Mouse (Mus musculus): ENCODE results near the gene Inpp4b. TPM values are rescaled to one million over a fixed set of nuclear protein-coding genes. Genes with fewer than 3 reads are reported as not detected.

Inpp4b gene
- polyA plus RNA-seq, 1 experiment = not detected

DNA sequence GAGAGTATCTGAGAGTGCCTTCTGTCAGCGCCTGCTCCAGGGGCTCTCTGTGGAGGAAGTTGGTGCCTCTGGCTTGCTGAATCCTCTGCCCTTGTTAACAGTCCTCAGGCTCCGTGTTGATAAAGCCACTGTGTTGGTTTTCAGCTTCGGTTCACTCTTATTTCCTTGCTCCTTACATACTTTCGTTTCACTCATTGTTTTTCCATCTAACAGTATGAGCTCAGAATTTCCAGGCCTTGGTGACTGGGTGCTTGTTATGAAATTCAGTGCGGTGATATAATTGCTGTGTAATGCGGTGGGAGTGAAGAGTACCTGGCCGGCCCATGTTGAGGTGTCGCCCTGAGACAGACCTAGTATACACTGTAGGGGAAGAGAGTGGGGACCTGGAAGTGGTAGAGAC is 512.2 kb downstream of the Inpp4b start:
- Histone ChIP-seq H3K4me3 (ENCODE audit: insufficient read depth, low read depth, low read length) (no peak overlapping the region), H3K27ac (ENCODE audit: insufficient read depth, low read depth, low read length) (no peak overlapping the region), H3K4me1 (ENCODE audit: control insufficient read depth, insufficient read depth, low read length) (0 out of 2 replicates have a peak, but pooled peaks cover 2% of the 10 kb centered on the region)
- 77% methylated on average over 8 of the region's 8 CpGs for WGBS
- TF ChIP-seq CTCF (IDR thresholded peaks at IDR 0.05; ENCODE audit: insufficient read depth, low read depth, low read length) (no peak), POLR2A (IDR thresholded peaks at IDR 0.05; ENCODE audit: insufficient read depth, low read depth, low read length) (no peak)

DNA sequence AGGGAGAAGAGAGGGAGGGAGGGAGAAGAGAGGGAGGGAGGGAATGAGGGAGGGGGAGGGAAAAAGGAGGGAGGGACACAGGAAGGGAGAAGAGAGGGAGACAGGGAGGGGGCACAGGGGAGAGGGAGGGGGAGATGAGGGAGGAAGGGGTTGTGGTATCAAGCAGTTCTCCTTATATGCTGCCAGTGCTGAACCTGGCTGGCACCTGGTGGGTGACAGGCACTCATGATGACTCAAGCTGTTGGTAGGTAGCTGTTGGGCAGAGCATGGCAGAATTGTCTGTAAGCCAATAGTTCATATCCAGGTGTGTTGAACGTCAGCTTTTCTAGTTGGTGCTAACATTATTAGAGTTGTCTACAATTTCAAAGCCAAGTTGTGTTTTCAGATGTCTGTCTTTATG is 512.7 kb downstream of the Inpp4b start:
- Histone ChIP-seq H3K4me3 (ENCODE audit: insufficient read depth, low read depth, low read length) (no peak overlapping the region), H3K27ac (ENCODE audit: insufficient read depth, low read depth, low read length) (no peak overlapping the region), H3K4me1 (ENCODE audit: control insufficient read depth, insufficient read depth, low read length) (0 out of 2 replicates have a peak, but pooled peaks cover 2% of the 10 kb centered on the region)
- WGBS = 93% methylated on average over 1 of the region's 1 CpGs
- TF ChIP-seq CTCF (IDR thresholded peaks at IDR 0.05; ENCODE audit: insufficient read depth, low read depth, low read length) (no peak), POLR2A (IDR thresholded peaks at IDR 0.05; ENCODE audit: insufficient read depth, low read depth, low read length) (no peak)

DNA sequence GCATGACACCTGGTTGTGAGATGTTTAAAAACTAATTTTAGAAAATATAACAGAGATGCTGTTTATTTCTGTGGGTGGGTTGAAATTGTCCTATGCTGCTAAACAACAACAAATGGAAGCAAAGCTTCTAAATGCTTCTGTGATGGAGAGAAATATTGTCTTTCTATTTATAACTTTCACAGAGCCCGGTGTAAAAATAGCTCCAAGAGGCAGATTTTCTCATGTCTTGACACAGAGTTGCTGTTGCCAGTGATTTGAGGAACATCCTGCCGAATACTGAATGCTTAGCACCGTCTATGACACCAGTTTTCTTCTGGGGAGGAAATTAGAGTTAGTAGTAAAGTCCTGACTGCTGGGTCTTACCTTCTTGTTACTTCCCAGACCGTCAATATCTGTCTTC is 513.8 kb downstream of the Inpp4b start:
- Histone ChIP-seq H3K4me3 (ENCODE audit: insufficient read depth, low read depth, low read length) (no peak overlapping the region), H3K27ac (ENCODE audit: insufficient read depth, low read depth, low read length) (no peak overlapping the region), H3K4me1 (ENCODE audit: control insufficient read depth, insufficient read depth, low read length) (0 out of 2 replicates have a peak, but pooled peaks cover 2% of the 10 kb centered on the region)
- TF ChIP-seq CTCF (IDR thresholded peaks at IDR 0.05; ENCODE audit: insufficient read depth, low read depth, low read length) (no peak), POLR2A (IDR thresholded peaks at IDR 0.05; ENCODE audit: insufficient read depth, low read depth, low read length) (no peak)
- WGBS = 42% methylated on average over 4 of the region's 4 CpGs

DNA sequence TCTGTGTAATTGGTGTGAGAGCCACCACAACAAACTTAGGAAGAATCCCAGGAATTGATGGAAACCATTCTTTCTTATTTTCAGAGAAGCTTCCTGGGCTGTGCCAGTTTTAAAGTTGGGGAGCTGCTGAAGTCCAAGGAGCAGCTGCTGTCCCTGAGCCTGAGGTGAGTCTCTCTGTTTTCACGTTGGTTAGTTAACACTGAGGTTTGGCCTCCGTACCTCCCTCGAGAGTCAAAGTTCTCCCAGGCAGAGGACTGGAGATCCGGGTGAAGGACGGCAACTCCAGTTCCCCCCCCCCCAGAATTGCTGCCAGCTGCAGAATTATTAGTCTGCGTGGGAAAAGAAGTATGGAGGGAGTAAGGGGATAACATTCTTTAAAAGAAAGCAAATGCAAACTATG is 514.3 kb downstream of the Inpp4b start:
- Histone ChIP-seq H3K4me3 (ENCODE audit: insufficient read depth, low read depth, low read length) (no peak overlapping the region), H3K27ac (ENCODE audit: insufficient read depth, low read depth, low read length) (no peak overlapping the region), H3K4me1 (ENCODE audit: control insufficient read depth, insufficient read depth, low read length) (0 out of 2 replicates have a peak, but pooled peaks cover 4% of the 10 kb centered on the region)
- TF ChIP-seq POLR2A (IDR thresholded peaks at IDR 0.05; ENCODE audit: insufficient read depth, low read depth, low read length) = no peak
- TF ChIP-seq CTCF (IDR thresholded peaks at IDR 0.05; ENCODE audit: insufficient read depth, low read depth, low read length) = no peak
- 65% methylated on average over 6 of the region's 6 CpGs for WGBS

DNA sequence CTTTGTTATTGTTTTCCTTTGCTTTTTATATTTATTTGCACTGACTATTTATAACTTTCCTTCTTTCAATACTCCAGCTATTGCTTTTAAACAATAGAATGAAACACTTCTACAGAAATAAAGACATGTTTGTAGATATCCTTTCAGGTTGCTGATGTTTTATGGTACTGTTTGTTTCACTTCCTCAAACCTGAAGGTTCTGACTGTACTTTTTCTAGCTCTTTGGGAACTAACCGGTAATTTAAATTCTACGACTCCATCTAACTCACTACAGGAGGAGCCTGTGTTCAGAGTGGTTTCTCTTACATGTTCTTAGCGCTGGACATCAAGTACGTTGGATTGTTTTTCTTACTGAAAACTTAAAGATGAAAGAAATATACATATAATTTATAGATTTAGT is 516.0 kb downstream of the Inpp4b start:
- Histone ChIP-seq H3K27ac (ENCODE audit: insufficient read depth, low read depth, low read length) (no peak overlapping the region), H3K4me1 (ENCODE audit: control insufficient read depth, insufficient read depth, low read length) (0 out of 2 replicates have a peak, but pooled peaks cover 4% of the 10 kb centered on the region), H3K4me3 (ENCODE audit: insufficient read depth, low read depth, low read length) (no peak overlapping the region)
- TF ChIP-seq CTCF (IDR thresholded peaks at IDR 0.05; ENCODE audit: insufficient read depth, low read depth, low read length) (no peak), POLR2A (IDR thresholded peaks at IDR 0.05; ENCODE audit: insufficient read depth, low read depth, low read length) (no peak)
- WGBS = 91% methylated on average over 4 of the region's 4 CpGs

DNA sequence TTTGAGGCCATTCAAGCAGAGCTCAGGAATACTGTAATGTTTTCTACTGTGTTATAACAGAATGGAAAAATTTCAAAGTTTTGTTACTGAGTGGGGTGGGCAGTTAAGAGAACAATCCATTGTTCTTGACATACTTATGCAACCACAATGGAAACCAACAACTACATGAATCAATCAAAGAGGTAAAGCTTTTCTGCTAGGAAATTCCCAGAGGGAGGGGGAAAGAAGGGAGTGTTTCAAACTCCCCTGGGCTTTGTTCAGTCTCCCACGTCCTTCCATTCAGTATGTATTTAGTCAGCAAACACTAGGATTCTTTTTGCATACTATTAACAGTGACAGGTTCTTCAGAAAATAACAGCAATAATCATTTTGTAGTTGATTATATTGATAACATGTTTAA is 517.4 kb downstream of the Inpp4b start:
- no peak overlapping the region for H3K4me3 ChIP-seq (ENCODE audit: insufficient read depth, low read depth, low read length)
- no peak for TF ChIP-seq CTCF (IDR thresholded peaks at IDR 0.05; ENCODE audit: insufficient read depth, low read depth, low read length)
- TF ChIP-seq POLR2A (IDR thresholded peaks at IDR 0.05; ENCODE audit: insufficient read depth, low read depth, low read length) = no peak
- 79% methylated on average over 1 of the region's 1 CpGs for WGBS
- no peak overlapping the region for H3K27ac ChIP-seq (ENCODE audit: insufficient read depth, low read depth, low read length)
- 0 out of 2 replicates have a peak, but pooled peaks cover 4% of the 10 kb centered on the region for H3K4me1 ChIP-seq (ENCODE audit: control insufficient read depth, insufficient read depth, low read length)

DNA sequence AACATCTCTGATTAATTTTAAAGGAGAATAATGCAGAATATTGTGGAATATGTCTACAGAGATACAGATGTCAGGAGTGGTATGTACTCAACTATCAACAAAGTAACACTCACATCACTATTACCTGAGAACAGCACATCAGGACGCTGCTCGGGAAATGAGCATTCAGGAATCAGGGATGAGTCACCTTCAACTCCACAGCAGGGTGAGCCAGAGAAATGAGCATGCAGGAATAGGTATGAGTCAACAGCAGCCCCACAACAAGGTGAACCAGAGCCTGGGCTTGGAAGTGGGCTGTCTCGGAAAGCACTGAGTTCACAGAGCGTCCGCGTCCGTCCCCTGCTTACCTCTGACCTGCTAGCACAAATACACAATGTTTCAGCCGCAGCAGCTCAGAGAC is 519.0 kb downstream of the Inpp4b start:
- no peak for TF ChIP-seq POLR2A (IDR thresholded peaks at IDR 0.05; ENCODE audit: insufficient read depth, low read depth, low read length)
- Histone ChIP-seq H3K4me3 (ENCODE audit: insufficient read depth, low read depth, low read length) (no peak overlapping the region), H3K4me1 (ENCODE audit: control insufficient read depth, insufficient read depth, low read length) (0 out of 2 replicates have a peak, but pooled peaks cover 4% of the 10 kb centered on the region), H3K27ac (ENCODE audit: insufficient read depth, low read depth, low read length) (no peak overlapping the region)
- WGBS = 79% methylated on average over 8 of the region's 8 CpGs

DNA sequence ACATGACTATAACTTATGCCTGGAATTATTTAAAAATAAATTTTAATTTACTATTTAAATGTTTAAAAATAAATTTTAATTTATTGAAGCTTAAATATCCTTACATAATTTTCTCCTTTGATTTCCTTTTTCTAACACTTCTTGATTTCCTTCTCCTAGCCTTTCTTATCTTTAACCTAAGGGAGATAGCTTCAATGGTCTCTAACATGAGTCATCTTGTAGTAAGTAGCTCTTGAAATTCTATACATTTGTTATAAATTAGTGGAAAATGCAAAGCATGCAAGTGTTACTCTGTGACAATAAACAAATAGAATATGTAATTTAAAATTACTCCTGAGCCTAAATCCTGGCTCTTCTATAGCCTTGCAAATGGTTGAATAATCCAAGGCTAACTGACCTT is 520.4 kb downstream of the Inpp4b start:
- no peak overlapping the region for H3K4me3 ChIP-seq (ENCODE audit: insufficient read depth, low read depth, low read length)
- TF ChIP-seq POLR2A (IDR thresholded peaks at IDR 0.05; ENCODE audit: insufficient read depth, low read depth, low read length) (no peak), CTCF (IDR thresholded peaks at IDR 0.05; ENCODE audit: insufficient read depth, low read depth, low read length) (no peak)
- 0 out of 2 replicates have a peak, but pooled peaks cover 2% of the 10 kb centered on the region for H3K4me1 ChIP-seq (ENCODE audit: control insufficient read depth, insufficient read depth, low read length)
- no peak overlapping the region for H3K27ac ChIP-seq (ENCODE audit: insufficient read depth, low read depth, low read length)

DNA sequence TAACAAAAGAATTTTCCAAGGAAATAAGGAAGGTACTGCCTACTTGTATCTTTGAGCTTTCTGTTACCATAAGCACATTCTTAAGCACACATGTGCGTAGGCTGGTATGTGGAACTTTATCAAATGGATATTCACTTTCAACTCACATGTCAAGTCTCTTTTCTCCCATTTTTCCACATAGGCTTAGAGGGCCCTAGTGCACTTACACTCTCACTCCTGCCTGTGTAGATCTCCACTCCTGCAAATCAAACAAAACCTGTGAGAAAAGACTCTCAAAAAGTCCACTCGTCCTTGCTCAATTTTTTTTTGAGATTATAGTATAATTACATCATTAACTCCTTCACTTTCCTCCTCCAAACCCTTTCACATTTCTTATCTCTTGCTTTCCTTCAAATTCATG is 522.0 kb downstream of the Inpp4b start:
- no peak overlapping the region for H3K4me3 ChIP-seq (ENCODE audit: insufficient read depth, low read depth, low read length)
- TF ChIP-seq CTCF (IDR thresholded peaks at IDR 0.05; ENCODE audit: insufficient read depth, low read depth, low read length) (no peak), POLR2A (IDR thresholded peaks at IDR 0.05; ENCODE audit: insufficient read depth, low read depth, low read length) (no peak)
- 0 out of 2 replicates have a peak, but pooled peaks cover 2% of the 10 kb centered on the region for H3K4me1 ChIP-seq (ENCODE audit: control insufficient read depth, insufficient read depth, low read length)
- WGBS = 89% methylated on average over 2 of the region's 2 CpGs
- no peak overlapping the region for H3K27ac ChIP-seq (ENCODE audit: insufficient read depth, low read depth, low read length)

DNA sequence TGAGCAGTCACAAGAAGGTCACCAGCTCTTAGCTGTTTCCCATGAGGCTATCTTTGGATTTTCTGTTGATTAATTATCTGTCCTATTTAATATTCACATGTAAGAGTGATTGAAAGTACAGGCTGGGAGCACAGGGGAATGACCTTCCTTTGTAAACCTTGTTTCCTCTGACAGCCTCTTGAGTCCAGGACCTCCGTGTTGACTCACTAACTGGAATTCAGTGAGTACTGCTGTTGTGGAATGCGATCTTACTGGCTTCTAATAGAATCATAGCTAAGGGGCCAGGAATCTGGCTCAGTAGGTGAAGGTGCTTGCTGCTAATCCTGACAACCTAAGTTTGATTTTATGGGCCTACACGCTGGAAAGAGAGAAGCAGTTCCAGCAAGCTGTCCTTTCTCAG is 523.3 kb downstream of the Inpp4b start:
- no peak overlapping the region for H3K4me3 ChIP-seq (ENCODE audit: insufficient read depth, low read depth, low read length)
- WGBS = 74% methylated on average over 3 of the region's 3 CpGs
- TF ChIP-seq CTCF (IDR thresholded peaks at IDR 0.05; ENCODE audit: insufficient read depth, low read depth, low read length) (no peak), POLR2A (IDR thresholded peaks at IDR 0.05; ENCODE audit: insufficient read depth, low read depth, low read length) (no peak)
- H3K27ac ChIP-seq (ENCODE audit: insufficient read depth, low read depth, low read length) = no peak overlapping the region
- H3K4me1 ChIP-seq (ENCODE audit: control insufficient read depth, insufficient read depth, low read length) = 0 out of 2 replicates have a peak, but pooled peaks cover 2% of the 10 kb centered on the region

Measured in olfactory bulb, adult 2 months (tissue).